Mouse (Mus musculus) forebrain, embryonic 14.5 days (tissue): ENCODE measurements around the gene Sox5. TPM values are rescaled to one million over a fixed set of nuclear protein-coding genes. Genes with fewer than 3 reads are reported as not detected.
A peak's percentile ranks its signal among the peaks of the same experiment; 100 is the strongest.

Experiments
- ATAC-seq: fragments of 200-750 bp; cut with Nextera tagmentation; 2 replicates; pipeline ENCODE4 v1.8.0; 2017; ENCODE audit warnings: mild to moderate bottlenecking, moderate library complexity
- DNase-seq: peaks from one replicate; pipeline ENCODE4 v3.0.0-alpha.2; 2015; ENCODE audit warnings: low spot score
- H3K27ac ChIP-seq: fragments of 300-500 bp; sonication (generic); 2 replicates; pipeline ENCODE4 v1.5.1; 2014; ENCODE audit warnings: low read depth, mild to moderate bottlenecking, control low read depth, low read length, moderate library complexity
- H3K27me3 ChIP-seq: fragments of 300-500 bp; sonication (generic); replicated peaks from 2 replicates; pipeline ENCODE4 v1.6.1; 2014; ENCODE audit warnings: low read length, control low read depth, mixed read lengths; ENCODE audit not compliant: control insufficient read depth, insufficient read depth
- H3K36me3 ChIP-seq: fragments of 300-500 bp; sonication (generic); 2 replicates; pipeline ENCODE4 v1.6.1; 2014; ENCODE audit warnings: low read length, control low read depth; ENCODE audit not compliant: control insufficient read depth, insufficient read depth
- H3K4me1 ChIP-seq: fragments of 300-500 bp; sonication (generic); 2 replicates; pipeline ENCODE4 v1.6.1; 2014; ENCODE audit warnings: antibody characterized with exemption, low read length, control low read depth; ENCODE audit not compliant: control insufficient read depth, insufficient read depth
- H3K4me2 ChIP-seq: fragments of 300-500 bp; sonication (generic); 2 replicates; pipeline ENCODE4 v1.6.1; 2014; ENCODE audit warnings: mild to moderate bottlenecking, control low read depth, low read length
- H3K4me3 ChIP-seq: fragments of 300-500 bp; sonication (generic); 2 replicates; pipeline ENCODE4 v1.5.1; 2014; ENCODE audit warnings: low read depth, low read length, control low read depth
- H3K9ac ChIP-seq: fragments of 300-500 bp; sonication (generic); 2 replicates; pipeline ENCODE4 v1.6.1; 2014; ENCODE audit warnings: mild to moderate bottlenecking, low read length, control low read depth, moderate library complexity
- H3K9me3 ChIP-seq: fragments of 300-500 bp; sonication (generic); replicated peaks from 2 replicates; pipeline ENCODE4 v1.6.1; 2016; ENCODE audit warnings: low read length, control low read depth, mixed read lengths; ENCODE audit not compliant: control insufficient read depth
- WGBS: fragments of 180-500 bp; shearing (Covaris S2); extraction: QIAGEN DNeasy Blood & Tissue Kit; methylation state at CpG from one replicate; pipeline ENCODE4 v1.1.7; 2014; 5-methylcytosine and 5-hydroxymethylcytosine counted together
- polyA plus RNA-seq: library from polyadenylated mRNA; unstranded; fragments of >200 nt; fragmentation: Nextera tagmentation; extraction: Ambion mirVana; gene quantifications from 2 replicates; pipeline ENCODE4 v1.2.1, GENCODE M21; 2014

Sox5 gene
- polyA plus RNA-seq: 115 and 143 TPM in 2 replicates

DNA sequence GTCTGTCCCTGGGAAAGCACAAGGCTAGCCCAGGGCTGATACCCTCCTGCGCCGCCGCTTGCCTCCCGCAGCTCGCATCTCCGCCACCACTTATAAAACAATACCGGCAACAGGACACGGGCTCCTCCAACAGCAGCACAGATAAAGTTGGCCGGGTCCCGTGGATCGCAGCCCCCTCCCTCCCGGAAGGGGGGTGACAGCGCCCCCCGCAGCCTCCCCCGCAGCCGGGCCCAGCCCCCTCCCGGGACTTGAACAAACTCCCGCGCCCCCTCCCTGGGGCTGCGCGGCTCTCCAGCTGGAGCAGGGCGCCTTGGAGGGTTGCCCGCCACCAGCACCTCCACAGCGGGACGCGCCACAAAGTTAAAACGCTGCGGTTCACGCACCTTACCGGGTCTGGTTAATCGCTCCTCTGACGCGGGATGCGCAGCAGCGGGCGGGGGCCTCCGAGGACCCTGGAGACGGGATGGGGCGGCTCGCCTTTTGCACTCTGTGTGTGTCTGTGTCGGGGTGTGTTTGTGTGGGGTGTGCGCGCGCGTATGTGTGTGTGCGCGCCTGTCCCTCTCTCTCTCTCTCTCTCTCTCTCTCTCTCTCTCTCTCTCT, at the start of gene Sox5:
TSS of gene Sox5 (minus strand) at position 547 of the 600 bp plus-strand sequence.
- Histone ChIP-seq H3K27me3 (no peaks in the 10 kb centered on the region), H3K4me1 (peaks cover 6% of the 10 kb centered on the region; the same call in 1 of the 2 replicates), H3K27ac (peak within 1 kb of the TSS; percentile 76), H3K36me3 (no peaks in the 10 kb centered on the region), H3K9me3 (no peaks in the 10 kb centered on the region), H3K4me2 (peak within 1 kb of the TSS; percentile 86), H3K4me3 (peak within 1 kb of the TSS; percentile 64), H3K9ac (peak within 1 kb of the TSS; percentile 89)
- WGBS: under 1% methylated on average over 45 of the region's 47 CpGs
- peak; percentile 79 for ATAC-seq
- DNase-seq: peak; percentile 77

DNA sequence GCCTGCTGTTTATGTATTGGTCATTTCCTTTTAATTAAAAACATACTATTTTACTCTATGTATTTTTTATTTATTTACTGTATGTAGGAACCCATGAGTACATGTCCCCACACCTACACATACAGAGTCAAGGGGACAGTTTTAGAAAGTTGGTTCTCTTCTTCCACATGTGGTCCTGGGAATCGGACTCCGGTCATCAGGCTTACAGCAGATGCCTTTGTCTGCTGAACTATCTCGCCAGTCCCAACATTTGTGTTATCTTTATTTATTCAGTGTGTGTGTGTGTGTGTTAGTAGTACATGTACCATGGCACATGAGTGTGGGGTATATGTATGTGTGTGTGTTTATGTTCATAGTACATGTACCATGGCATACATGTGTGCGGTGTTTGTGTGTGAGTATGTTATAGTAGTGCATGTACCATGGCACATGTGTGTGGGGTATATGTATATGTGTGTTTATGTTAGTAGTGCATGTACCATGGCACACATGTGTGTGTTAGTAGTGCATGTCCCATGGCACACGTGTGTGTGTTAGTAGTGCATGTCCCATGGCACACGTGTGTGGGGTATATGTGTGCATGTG, 43.3 kb upstream of the Sox5 start:
- no peaks in the 10 kb centered on the region for H3K9me3 ChIP-seq
- no peak overlapping the region for H3K27ac ChIP-seq
- DNase-seq (no peak), ATAC-seq (no peak)
- H3K36me3 ChIP-seq: no peaks in the 10 kb centered on the region
- no peak overlapping the region for H3K9ac ChIP-seq
- WGBS: 97% methylated on average over 6 of the region's 6 CpGs
- no peak overlapping the region for H3K4me2 ChIP-seq
- H3K27me3 ChIP-seq: no peaks in the 10 kb centered on the region
- no peaks in the 10 kb centered on the region for H3K4me1 ChIP-seq
- H3K4me3 ChIP-seq: no peak overlapping the region

DNA sequence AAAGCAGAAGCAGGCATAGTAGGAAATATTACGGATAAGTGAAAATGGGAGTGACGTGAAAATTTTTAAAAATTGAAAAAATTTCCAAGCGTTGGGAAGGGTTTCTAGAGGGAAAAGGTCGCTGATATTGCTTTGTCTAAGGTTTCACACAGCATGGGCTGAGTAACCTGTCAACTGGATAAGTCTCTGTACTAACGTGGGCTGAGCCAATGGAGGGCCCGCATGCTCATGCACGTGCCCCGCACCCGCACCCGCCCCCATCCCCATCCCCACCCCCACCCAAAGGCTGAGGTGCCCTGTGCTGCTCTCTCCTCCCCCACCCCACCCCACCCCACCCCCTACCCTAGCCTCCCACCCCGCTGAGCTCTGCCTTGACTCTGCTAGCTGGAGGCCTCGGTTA, 42.4 kb upstream of the Sox5 start:
- no peaks in the 10 kb centered on the region for H3K9me3 ChIP-seq
- H3K27me3 ChIP-seq: no peaks in the 10 kb centered on the region
- no peak overlapping the region for H3K27ac ChIP-seq
- H3K4me1 ChIP-seq: no peaks in the 10 kb centered on the region
- H3K36me3 ChIP-seq: no peaks in the 10 kb centered on the region
- H3K4me2 ChIP-seq: no peak overlapping the region
- no peak for ATAC-seq
- DNase-seq: no peak
- 76% methylated on average over 12 of the region's 12 CpGs for WGBS
- no peak overlapping the region for H3K4me3 ChIP-seq
- no peak overlapping the region for H3K9ac ChIP-seq

DNA sequence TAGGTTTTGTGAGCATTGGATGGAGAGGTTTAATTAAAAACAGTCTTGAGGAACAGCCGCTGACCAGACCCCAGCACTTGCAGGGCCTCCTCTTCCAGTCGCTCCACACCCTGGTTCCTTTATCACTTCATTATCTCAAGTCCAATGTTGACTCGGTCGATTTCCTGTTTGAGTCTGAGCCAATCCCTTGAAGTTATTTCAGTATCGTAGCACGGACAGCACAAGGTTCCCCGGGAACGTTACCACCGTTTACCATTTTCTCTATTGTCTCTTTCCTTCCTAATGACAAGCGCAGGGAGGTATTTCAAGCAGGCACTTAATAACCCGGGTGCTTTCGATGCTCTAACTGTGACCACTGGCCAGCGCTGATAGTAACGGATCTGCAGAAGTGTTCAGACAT, 40.8 kb upstream of the Sox5 start:
- no peaks in the 10 kb centered on the region for H3K36me3 ChIP-seq
- no peak overlapping the region for H3K9ac ChIP-seq
- no peaks in the 10 kb centered on the region for H3K9me3 ChIP-seq
- H3K4me1 ChIP-seq: no peaks in the 10 kb centered on the region
- H3K4me2 ChIP-seq: no peak overlapping the region
- no peaks in the 10 kb centered on the region for H3K27me3 ChIP-seq
- no peak overlapping the region for H3K27ac ChIP-seq
- DNase-seq (no peak), ATAC-seq (no peak)
- H3K4me3 ChIP-seq: no peak overlapping the region
- WGBS: 65% methylated on average over 14 of the region's 14 CpGs

DNA sequence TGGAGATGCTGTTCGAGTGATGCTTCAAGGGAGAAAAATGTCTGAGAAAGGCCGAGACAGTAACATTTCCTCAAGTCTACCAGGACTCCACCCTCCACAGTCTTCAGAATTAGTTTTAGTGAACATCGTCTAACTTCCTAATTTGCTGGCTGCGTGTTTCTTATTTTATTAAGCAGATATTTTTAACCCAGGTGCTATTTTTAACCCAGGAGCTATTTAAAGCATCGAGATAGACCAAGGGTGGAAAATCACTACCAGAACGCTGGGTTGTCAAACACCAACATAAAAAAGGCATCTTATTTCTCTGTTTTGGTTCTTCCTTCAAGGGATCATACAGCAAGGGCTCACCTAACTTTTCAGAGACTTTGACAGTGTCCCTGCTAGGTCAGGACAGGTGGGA, 39.2 kb upstream of the Sox5 start:
- Histone ChIP-seq H3K36me3 (no peaks in the 10 kb centered on the region), H3K9ac (no peak overlapping the region), H3K4me3 (no peak overlapping the region), H3K9me3 (no peaks in the 10 kb centered on the region), H3K4me1 (no peaks in the 10 kb centered on the region), H3K27me3 (no peaks in the 10 kb centered on the region), H3K4me2 (no peak overlapping the region), H3K27ac (no peak overlapping the region)
- DNase-seq: no peak
- WGBS: 95% methylated on average over 6 of the region's 6 CpGs
- ATAC-seq: no peak

DNA sequence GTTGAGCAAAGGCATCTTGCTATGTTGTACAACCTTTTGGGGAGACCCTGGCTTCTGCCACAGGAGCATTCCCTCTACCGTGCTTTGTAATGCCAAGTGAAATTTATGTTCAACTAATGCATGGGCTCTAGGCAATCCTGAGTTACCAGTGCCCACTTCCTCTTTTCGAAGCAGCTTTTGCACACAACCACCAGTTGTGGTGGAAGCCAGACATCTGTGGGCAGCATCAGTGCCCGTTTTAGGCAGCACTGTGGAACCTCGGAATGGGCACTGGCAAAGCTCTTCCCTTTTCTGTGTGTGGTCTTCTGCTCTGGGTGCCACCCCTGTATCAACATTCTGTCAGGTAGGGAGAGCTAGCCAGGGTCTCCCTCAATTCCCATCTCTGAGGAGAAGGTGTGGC, 36.2 kb upstream of the Sox5 start:
- H3K9me3 ChIP-seq: no peaks in the 10 kb centered on the region
- H3K36me3 ChIP-seq: no peaks in the 10 kb centered on the region
- DNase-seq: no peak
- no peak for ATAC-seq
- no peak overlapping the region for H3K4me2 ChIP-seq
- no peak overlapping the region for H3K27ac ChIP-seq
- peaks cover 6% of the 10 kb centered on the region; the same call in 1 of the 2 replicates for H3K4me1 ChIP-seq
- H3K9ac ChIP-seq: no peak overlapping the region
- H3K4me3 ChIP-seq: no peak overlapping the region
- H3K27me3 ChIP-seq: no peaks in the 10 kb centered on the region
- WGBS: 95% methylated on average over 4 of the region's 4 CpGs

DNA sequence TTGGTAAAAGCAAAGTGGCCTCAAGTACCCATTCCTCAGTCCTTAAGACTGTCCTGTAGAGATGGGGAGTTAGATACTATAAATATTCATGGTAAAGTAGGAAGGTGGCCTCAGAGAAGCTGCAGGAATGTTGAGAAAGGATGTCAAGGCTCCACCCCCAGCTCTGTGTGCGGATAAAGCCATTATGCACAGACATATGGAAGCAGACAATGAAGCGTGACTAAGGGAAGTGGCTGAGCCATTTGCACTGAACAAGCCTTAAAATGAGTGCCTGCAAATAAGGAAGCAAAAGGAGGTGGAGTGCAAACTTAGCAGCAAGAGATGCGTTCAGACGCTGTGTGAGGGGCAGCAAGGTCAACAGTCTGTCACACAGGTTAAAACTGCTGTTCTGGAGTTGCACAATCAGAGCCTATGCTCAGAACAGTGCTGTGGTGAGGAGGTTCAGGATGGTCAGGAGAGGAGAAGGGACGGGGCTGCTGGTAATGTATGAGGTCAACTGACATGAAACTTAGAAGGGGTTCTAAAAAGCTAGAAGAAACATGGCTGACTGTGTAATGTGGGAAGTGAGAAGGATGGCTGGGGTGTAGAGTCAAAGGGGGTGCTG, 35.7 kb upstream of the Sox5 start:
- ATAC-seq (no peak), DNase-seq (no peak)
- Histone ChIP-seq H3K4me1 (peaks cover 6% of the 10 kb centered on the region; the same call in 1 of the 2 replicates), H3K4me3 (no peak overlapping the region), H3K27me3 (no peaks in the 10 kb centered on the region), H3K9ac (no peak overlapping the region), H3K4me2 (no peak overlapping the region), H3K9me3 (no peaks in the 10 kb centered on the region), H3K27ac (no peak overlapping the region), H3K36me3 (no peaks in the 10 kb centered on the region)
- WGBS: 79% methylated on average over 5 of the region's 5 CpGs

DNA sequence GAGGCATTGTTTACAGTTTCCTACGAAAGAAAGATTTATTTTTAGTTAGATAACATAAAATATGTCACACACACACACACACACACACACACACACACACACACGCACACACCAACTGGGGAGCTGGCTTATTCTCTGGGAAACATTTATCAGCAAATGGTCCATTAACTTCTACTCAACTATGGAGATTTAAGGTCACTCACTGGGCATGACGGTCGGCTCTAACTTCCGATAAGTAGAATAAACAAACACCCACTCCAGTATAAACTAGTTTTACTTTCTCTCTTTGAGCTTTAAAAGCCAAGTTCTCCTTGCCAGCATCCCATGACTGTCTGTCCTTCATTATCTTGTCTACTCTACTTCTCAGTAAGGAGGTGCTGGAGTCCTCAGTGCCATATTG, 33.8 kb upstream of the Sox5 start:
- ATAC-seq (no peak), DNase-seq (no peak)
- no peak overlapping the region for H3K4me3 ChIP-seq
- H3K27ac ChIP-seq: no peak overlapping the region
- H3K4me2 ChIP-seq: no peak overlapping the region
- peaks cover 6% of the 10 kb centered on the region; the same call in 1 of the 2 replicates for H3K4me1 ChIP-seq
- no peak overlapping the region for H3K9ac ChIP-seq
- no peaks in the 10 kb centered on the region for H3K27me3 ChIP-seq
- no peaks in the 10 kb centered on the region for H3K9me3 ChIP-seq
- no peaks in the 10 kb centered on the region for H3K36me3 ChIP-seq
- WGBS: 83% methylated on average over 5 of the region's 5 CpGs

DNA sequence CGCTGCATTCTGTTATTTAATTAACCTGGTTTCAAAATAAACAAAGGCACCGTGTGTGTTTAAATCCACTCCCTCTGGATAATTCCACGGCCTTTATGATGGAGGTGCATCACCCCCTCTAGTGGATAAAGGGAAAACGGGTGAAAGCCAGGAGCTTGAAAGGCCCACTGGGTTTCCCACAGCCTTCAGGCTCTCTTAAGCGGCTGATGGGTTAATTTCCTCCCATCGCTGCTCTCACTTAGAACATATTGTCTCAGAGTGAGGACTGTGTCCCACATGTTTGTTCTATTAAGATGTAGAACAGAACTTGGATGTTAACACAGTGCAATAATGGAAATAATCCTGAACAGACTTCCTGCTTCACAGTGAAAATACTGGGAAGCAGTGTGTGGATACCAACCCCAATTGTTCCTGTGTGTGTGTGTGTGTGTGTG, 33.2 kb upstream of the Sox5 start:
- H3K4me2 ChIP-seq: peak overlapping the region; percentile 23; the same call in 1 of the 2 replicates
- no peak overlapping the region for H3K4me3 ChIP-seq
- DNase-seq (peak; percentile 91), ATAC-seq (peak; percentile 54)
- H3K27me3 ChIP-seq: no peaks in the 10 kb centered on the region
- no peak overlapping the region for H3K9ac ChIP-seq
- H3K36me3 ChIP-seq: no peaks in the 10 kb centered on the region
- under 1% methylated on average over 6 of the region's 6 CpGs for WGBS
- H3K27ac ChIP-seq: no peak overlapping the region
- no peaks in the 10 kb centered on the region for H3K9me3 ChIP-seq
- peaks cover 6% of the 10 kb centered on the region; the same call in 1 of the 2 replicates for H3K4me1 ChIP-seq
